Mouse (Mus musculus): ENCODE data around the gene Vmn1r60.
"Not testable (repeated sequence)": the region's sequence is repeated elsewhere in the genome, so short reads cannot be mapped to it uniquely, and the experiment has no call there.

DNA sequence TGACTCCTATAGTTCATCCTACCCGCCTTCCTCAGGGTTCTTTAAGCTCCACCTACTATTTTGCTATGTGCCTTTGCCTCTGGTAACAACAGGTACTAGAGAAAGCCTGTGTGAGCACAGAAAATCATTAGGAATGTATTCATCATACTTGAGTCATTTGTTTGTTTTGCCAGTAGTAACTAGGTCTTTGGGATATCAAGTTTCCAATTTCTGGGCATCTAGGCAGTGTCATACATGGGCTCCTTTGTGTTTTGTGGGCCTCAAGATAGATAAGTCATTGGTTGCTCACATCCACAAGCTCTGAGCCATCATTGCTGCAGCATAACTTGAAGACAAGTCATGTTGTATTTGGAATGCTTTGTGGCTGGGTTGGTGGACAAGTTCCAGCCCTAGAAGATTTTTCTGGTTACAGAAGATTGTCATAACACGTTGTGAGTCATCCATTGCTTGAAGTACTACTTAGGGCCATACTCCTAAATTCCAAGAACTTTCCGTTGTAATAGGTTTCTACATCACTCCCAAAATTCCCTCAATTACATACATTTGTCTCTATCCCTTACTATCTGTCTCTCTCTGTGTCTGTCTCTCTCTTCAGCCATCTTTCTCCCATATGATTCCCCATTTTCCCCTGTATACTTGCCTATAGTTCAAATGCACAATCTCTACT is 6.2 kb downstream of the Vmn1r60 start:
- not testable (repeated sequence) for TF ChIP-seq CTCF (IDR thresholded peaks at IDR 0.05; ENCODE audit: borderline replicate concordance, insufficient read depth, low read length); POLR2A (IDR thresholded peaks at IDR 0.05; ENCODE audit: low read depth, low read length)

Data from embryonic fibroblast, embryonic 13.5 days (primary cell).